ENCODE assay signal across 31 mouse cellular contexts in genomic region chr3:20734302-20734701, GRCm38 (mm10).
A peak's percentile ranks its signal among the peaks of the same experiment; 100 is the strongest.
DNase-seq lines count a peak whose midpoint lies in the region; TF ChIP-seq lines count a peak whose summit lies in the region.
"Had no signal": no experiment of that assay in that cellular context is flagged by ENCODE, and none has a peak within 500 bp of the region (broad histone marks: within the 10 kb centered on the region; RNA-seq: fewer than 3 reads in every experiment).

No protein-coding gene starts in this region.

- TF ChIP-seq CTCF in cortical plate, adult 2 months (IDR thresholded peaks at IDR 0.05; ENCODE audit: extremely low read depth, insufficient read depth, low read length), result no peak

- no peak overlapping the region for H3K4me3 ChIP-seq in cortical plate, adult 2 months (ENCODE audit: insufficient read depth, low read length)
- H3K4me3 ChIP-seq: embryonic facial prominence, embryonic 12.5 days; heart, embryonic 13.5 days; hindbrain, embryonic 10.5 days; hindbrain, embryonic 15.5 days; limb, embryonic 13.5 days; liver, embryonic 12.5 days; midbrain, embryonic 13.5 days had no signal

- H3K4me1 ChIP-seq in cortical plate, adult 2 months (ENCODE audit: control insufficient read depth, insufficient read depth, low read length), result no peaks in the 10 kb centered on the region; the same call in 1 of the 2 replicates
- H3K4me1 ChIP-seq: embryonic facial prominence, embryonic 12.5 days; hindbrain, embryonic 10.5 days; hindbrain, embryonic 15.5 days; limb, embryonic 13.5 days; liver, embryonic 12.5 days had no signal

- H3K27ac ChIP-seq in cortical plate, adult 2 months (ENCODE audit: insufficient read depth, low read length), result peak overlapping the region; percentile 84
- H3K27ac ChIP-seq: embryonic facial prominence, embryonic 12.5 days; heart, embryonic 13.5 days; hindbrain, embryonic 10.5 days; hindbrain, embryonic 15.5 days; limb, embryonic 13.5 days; liver, embryonic 12.5 days; macrophage; midbrain, embryonic 13.5 days; stomach, postnatal 0 days had no signal

- intact Hi-C loops in left cerebral cortex, postnatal 14 days (cut with DNase I), result no loop called here
- intact Hi-C loops in left cerebral cortex, postnatal 36 days (cut with DNase I), result no loop called here
- intact Hi-C loops in left cerebral cortex, postnatal 25 days (cut with DNase I), result loop anchor here (10.0 kb wide), 1 partner anchor 290 kb away; no protein-coding TSS in a partner anchor

- no peak for TF ChIP-seq POLR2A in cortical plate, adult 2 months (IDR thresholded peaks at IDR 0.05; ENCODE audit: extremely low read depth, insufficient read depth, low read length)

- peak; percentile 16 to 70 for DNase-seq in layer of hippocampus, adult 18-20 months (ENCODE audit: low spot score in 2 of 2)
- DNase-seq in layer of hippocampus, postnatal 25 days (ENCODE audit: extremely low spot score in 1 of 2, low spot score in 1 of 2), result no peak
- peak; percentile 25 to 28 for DNase-seq in left cerebral cortex, postnatal 14 days (ENCODE audit: low spot score in 2 of 2)
- DNase-seq in left cerebral cortex, postnatal 36 days (ENCODE audit: low spot score in 2 of 2), result no peak
- DNase-seq in left cerebral cortex, postnatal 25 days (ENCODE audit: low spot score in 2 of 2), result peak; percentile 36 to 63
- DNase-seq in cerebellum, adult 11 months, result no peak
- DNase-seq: adrenal gland, postnatal 25 days; cerebellum, adult 8-10 months; cerebellum, postnatal 36 days; embryo, embryonic 11 days; gastrocnemius, postnatal 10 days; heart, postnatal 10 days; kidney, adult 11 months; kidney, postnatal 14 days; lung, adult 2 months; lung, postnatal 10 days; retina, postnatal 1 day; right cerebral cortex, postnatal 25 days; spleen, adult 18-20 months; thymus, adult 2 months; thymus, postnatal 36 days had no signal

Comparison
In these comparisons a context has a peak if more than half of its experiments do, and no peak if none do; other contexts are left out.
1. DNase-seq: peak in layer of hippocampus, adult 18-20 months (2 of 2), left cerebral cortex, postnatal 14 days (2 of 2) and left cerebral cortex, postnatal 25 days (2 of 2); none in layer of hippocampus, postnatal 25 days (0 of 2), left cerebral cortex, postnatal 36 days (0 of 2) and cerebellum, adult 11 months (single experiment).